Mouse (Mus musculus): ENCODE results near the gene Zfp212.
"Not testable (repeated sequence)": the region's sequence is repeated elsewhere in the genome, so short reads cannot be mapped to it uniquely, and the experiment has no call there.

Zfp212 gene

DNA sequence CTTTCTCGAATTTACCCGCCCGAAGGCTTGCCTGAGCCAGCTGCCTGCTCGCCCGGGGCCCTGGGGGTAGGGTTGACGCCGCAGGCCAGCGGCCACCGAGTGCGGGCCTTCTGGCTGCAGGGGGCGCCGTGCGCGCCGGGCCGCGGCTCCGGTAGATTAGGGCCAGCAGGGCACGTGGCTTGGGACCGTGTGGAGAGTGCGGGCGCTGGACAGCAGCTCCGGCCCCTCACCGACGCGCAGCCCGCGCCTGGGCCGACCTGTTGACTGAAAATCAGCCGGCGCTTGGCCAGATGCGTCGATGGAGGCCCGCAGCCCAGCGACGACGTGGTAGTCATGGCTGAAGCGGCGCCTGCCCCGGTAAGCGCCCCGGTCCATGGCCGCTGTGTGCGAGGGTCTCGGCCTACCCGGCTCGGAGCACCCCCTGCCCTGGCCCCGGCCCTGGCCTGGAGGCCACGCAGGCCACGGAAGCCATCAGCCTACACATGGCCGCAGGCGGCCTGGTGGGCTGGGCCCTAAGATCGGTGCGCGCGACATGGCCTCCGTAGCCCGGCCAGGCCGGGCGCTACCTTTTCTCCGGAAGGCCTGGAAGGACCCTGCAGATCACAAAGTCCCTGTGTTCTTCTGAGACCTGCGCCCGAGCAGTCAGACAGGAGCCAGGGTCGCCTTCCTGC is 22.9 kb downstream of the Zfp212 start:
- DNase-seq, result peak; percentile 69 to 73

DNA sequence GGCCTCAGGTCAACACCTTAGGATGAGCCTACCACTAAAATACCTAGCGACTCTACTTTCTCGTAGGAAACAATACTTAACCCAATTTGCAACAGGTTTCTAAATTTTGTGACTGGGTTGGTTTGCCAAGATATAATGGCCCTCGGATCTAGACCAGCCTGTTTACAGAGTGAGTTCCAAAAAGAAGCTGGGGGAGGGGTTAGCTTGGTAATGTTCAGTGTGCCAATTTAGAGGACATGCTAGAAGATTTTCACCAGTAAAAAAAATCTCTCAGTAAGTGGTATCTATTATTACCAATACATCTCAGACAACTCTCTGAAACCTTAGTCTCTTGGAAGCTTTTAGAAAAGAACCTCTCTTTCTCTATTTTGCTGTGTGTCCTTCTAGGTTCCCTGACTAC is 23.4 kb downstream of the Zfp212 start:
- no peak for DNase-seq

DNA sequence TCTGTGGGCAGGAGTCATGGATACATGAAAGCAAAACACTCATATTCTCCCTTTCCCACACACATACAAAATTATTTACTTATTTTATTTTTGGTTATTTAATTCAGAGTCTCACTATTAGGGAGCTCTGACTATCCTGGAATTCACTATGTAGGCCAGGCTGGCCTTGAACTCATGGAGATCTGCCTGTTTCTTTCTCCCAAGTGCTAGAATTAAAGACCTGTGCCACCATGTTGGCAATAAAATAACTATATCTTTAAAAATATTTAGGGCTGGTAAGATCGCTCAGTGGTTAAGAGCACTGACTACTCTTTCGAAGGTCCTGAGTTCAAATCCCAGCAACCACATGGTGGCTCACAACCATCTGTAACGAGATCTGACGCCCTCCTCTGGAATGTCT is 27.1 kb downstream of the Zfp212 start:
- no peak for DNase-seq

DNA sequence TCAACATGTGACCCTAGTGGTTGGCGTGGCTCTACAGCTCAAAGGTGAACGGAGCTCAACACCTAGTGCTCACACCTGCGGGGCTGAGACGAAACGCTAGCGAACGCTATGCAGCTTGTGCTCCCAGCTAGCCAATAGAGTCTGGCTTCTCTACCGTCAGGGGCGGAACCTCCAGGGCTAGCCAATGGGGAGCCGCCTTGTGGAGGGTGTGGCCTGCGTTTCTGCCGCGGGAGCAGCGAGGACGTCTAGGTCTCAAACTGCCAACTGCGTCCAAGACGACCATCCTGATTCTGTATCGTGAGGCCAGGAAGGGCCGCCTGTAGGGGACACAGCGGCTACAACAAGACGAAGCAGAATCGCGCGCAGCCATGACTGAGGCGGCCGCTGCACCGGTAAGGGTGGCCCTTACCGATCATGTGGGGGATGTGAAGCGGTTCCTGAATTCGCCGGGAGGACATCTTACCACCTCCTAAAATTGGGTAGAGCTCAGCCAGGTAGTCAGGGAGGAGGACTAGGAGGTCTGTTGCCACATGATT is 33.0 kb downstream of the Zfp212 start, which contains the start of gene Zfp956:
Zfp956 (plus strand) TSS at position 200 of the 536 bp plus-strand sequence.
- DNase-seq, result peak; percentile 93 to 95

DNA sequence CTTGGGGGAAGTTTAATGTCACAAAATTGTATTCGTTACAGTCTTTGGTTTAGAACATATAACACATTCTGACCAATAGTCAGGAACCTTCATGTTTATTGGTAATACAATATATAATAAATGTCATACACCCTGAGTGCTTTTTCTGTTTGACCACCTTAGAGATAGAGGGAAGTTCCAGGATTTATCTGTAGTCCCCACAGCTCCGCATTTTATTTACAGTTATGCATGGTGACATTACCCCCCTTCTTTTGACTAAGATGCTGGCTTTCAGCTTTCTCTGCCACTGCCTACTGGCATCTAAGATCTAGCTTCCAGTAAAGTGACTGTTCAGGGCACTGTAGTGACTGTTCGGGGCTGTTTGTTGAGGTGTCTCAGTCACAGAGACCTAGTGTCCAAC is 34.1 kb downstream of the Zfp212 start:
- no peak for DNase-seq

DNA sequence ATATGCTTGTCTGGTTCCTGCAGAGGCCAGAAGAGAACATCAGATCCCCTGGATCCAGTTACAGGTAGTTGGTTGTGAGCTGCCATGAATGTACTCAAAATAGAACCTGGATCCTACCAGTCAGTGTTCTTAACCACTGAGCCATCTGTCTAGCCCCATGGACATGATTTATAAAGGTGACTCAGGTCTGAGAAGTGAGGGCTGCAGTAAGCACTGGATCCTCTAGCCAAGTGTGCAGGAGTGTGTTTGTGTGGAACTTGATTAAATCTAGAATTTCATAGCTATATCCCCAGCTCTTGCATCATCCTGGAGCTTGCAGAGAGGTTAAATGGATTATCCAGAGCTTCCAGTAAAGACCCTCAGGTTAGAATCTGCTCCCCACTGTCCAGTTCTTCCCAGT is 37.5 kb downstream of the Zfp212 start:
- DNase-seq, result no peak

DNA sequence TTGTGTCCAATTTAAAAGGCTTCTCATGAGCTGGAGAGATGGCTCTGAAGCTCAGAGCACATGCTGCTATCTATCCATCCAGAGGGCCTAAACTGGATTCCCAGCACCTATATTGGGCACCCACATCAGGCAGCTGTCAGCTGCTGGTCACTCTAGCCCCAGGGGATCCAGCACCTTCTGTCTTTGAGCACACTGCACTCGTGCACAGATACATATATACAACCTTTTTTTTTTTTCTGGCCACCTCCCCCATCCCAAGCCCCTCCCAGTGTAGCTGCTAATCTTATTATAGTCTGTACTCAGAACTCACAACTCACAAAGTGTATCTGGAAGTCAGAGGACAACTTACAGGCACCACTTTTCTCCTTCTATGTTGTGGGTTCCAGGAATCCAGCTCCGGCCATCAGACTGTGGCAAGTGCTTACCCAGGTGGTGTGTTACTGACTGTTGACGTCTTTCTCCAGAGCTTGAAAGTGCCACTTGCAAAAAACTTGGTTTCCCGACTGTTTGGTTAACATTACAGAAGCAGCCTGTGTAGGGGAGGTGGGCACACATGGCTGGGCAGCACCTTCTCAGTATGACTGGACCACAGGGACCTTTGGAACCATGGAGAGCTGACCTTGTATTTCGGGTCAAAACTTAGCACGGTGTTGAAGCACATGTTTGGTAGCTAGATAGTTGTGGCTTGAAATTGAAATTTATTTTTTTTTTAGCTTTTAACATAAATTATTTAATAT is 40.6 kb downstream of the Zfp212 start:
- no peak for DNase-seq

DNA sequence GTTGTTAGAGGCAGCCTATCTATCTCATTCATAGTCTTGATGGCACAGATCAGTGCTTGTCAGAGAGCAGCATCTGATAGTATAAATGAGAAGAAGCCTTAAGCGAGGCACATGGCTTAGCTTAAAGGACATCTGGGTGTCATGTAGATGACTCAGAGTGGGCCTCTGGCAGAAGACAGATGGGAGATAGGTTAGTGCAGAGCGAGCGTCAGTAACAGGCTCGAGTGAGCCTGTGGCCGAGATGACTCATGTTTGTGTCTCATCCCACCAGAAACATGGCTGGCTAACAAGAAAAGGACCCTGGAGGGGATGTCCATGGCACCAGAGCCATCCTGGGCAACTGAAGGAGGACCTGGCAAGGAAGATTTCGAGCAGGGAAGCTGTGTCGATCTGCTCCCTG is 42.8 kb downstream of the Zfp212 start:
- DNase-seq, result no peak

DNA sequence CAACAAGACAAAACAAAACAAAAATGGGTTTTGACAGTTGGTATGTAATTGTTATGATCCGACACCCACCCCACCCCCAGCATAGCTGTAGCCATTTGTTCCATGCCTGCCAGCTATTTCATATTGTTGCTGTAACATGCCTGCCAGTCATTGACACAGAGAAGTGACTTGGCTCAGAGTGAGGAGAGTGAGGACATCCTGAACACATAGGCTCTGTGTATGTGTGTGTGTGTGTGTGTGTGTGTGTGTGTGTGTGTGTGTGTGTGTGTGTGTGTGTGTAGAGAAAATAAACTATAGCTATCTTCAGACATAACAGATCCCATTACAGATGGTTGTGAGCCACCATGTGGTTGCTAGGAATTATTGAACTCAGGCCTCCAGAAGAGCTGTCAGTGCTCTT is 47.9 kb downstream of the Zfp212 start:
- not testable (repeated sequence) for DNase-seq

DNA sequence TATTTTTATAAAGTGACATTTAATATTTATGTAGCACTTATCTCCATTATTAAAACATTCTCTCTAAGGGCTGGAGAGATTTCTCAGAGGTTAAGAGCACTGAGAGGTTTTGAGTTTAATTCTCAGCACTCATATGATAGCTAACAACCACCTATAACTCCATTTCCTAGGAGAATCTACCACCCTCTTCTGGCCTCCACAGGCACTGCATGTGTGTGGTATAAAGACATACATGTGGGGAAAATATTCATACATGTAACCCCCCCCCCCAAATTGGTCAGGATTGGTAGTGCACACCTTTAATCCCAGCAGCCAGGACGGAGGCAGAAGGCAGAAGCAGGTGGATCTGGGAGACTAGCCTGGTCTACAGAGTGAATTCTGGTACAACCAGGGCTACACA is 54.3 kb downstream of the Zfp212 start:
- peak; percentile 24 to 32 for DNase-seq

DNA sequence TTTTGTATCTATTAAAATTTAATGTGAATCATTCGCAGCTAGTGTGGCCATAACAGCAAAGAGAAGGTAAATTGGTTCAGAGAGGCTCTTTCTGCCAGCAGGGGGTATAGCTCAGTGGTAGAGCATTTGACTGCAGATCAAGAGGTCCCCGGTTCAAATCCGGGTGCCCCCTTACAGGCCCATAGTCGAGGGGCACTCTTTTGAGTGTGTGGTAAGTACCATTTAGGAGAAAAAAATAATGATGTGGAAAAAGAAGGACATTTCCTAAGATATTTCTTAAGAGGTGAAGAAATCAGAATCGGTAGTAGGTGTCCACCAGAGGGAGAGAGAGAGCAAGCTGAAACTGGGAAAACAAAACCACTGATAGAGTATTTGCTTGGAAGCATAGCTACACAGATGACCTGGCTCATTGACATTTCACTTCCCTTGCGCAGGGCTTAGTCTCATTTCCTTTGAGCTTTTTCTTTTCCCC is 58.7 kb downstream of the Zfp212 start:
- peak; percentile 78 to 81 for DNase-seq
